Mouse (Mus musculus) ovary, postnatal 14 days (tissue): ENCODE measurements at regions not wholly inside any gene's neighbourhood (a gene's known extent, or its start where the extent isn't known, plus 50 kb on each side); places are given as distances from the start of the nearest gene placed in this dataset.
"Not testable (repeated sequence)": the region's sequence is repeated elsewhere in the genome, so short reads cannot be mapped to it uniquely, and the experiment has no call there.

Experiments
- DNase-seq: peaks from one replicate; pipeline ENCODE4 v3.0.0; 2022; ENCODE audit warnings: low spot score

GRCm38 (mm10) chr11:28216316-28216715 lies 123.4 kb downstream of the Gm6685 start:
- DNase-seq, result peak; percentile 1

- no peak for DNase-seq
Measured at GRCm38 (mm10) chr11:28213606-28214005, 126.1 kb downstream of the Gm6685 start.

DNA sequence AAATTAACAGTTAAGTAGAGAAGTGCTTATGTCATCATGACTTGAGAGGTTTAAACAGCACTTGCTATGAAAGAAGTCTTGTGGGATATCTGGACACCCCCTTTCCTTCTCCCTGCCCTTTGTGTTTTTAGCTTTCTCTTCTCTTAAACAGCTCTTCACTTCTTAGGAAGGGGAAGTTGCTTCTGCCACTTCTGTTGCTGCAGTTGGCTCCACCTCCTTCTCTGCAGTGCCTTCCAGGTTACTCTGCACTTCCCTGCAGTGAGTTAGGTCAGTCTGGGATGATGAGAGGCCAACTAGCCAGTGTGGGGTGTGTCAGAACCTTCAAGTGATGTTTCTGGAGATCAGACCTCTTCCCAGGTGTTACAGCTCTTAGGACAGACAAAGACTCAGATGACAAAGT lies 137.5 kb downstream of the Gm6685 start:
- no peak for DNase-seq

DNA sequence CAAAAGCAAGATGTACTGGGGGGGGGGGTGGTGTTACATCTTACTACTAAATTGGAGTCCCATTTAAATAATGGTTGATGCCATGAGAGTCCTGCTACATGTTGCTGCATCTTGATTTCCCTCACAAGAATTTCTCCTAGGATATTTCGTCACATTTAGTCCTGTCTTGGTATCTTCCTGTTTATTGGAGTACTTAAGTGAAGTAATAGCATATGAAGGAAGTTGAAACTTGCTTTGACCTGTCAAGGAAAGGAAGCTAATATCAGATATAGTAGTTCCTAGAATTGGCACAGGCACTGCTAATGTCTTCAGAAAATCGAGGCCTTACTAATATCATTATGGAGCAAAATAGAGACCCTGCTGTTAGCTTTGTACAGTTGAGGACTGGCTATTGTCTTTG lies 151.5 kb downstream of the Gm6685 start:
- no peak for DNase-seq

DNA sequence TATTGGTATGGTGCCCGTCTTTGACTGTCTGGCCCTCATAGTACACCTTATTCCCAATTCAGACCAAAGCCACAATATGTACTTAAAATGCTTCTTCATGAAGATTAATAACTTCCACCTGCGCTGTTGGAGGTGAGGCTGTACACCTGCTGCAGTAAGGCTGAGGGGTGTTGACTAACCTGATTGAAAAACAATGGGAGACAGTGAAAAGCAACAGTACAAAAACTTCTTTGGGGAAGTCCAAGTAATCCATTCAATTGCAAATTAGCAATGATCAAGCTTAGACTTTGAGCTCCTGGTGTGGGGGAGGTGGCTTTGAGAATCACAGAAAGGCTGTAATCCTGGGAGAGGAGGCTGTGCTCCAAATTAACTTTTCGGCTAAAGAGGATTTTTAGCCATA lies 152.2 kb downstream of the Gm6685 start:
- DNase-seq, result not testable (repeated sequence)

GRCm38 (mm10) chr11:28171232-28171631 lies 168.4 kb downstream of the Gm6685 start:
- DNase-seq, result no peak

DNA sequence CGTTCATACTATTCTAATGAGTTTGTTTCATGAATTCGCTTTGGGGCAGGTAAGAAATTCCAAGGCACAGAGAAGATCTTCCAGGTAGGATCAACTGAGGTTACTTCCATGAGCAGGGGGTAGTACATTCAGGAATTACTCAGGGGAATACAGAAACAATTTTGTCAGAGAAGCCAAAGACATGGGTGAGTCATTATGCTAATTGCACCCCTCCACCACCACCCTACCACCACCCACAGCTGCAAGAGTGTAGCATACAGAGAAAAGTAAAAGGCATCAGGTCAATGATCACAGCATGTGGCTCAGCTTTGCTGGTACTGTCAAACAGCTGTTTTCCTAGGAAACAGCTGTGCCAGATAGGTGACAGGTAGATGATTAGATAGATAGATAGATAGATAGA lies 187.2 kb downstream of the Gm6685 start:
- DNase-seq, result no peak
